Mouse (Mus musculus) C2C12 (cell line): Measurements from ENCODE around the gene Wnk1. TPM values are rescaled to one million over a fixed set of nuclear protein-coding genes. Genes with fewer than 3 reads are reported as not detected.
A peak's percentile ranks its signal among the peaks of the same experiment; 100 is the strongest.

Source experiments
- H3K27me3 ChIP-seq: one replicate; pipeline ENCODE4 v1.6.1; 2011; ENCODE audit not compliant: control insufficient read depth, insufficient read depth, insufficient read length
- H3K36me3 ChIP-seq: one replicate; pipeline ENCODE4 v1.6.1; 2011; ENCODE audit not compliant: control insufficient read depth, insufficient read depth
- H3K4me3 ChIP-seq: one replicate; pipeline ENCODE4 v1.5.1; 2011; ENCODE audit warnings: mild to moderate bottlenecking, control low read depth; ENCODE audit not compliant: poor library complexity, insufficient read depth, severe bottlenecking
- H3K79me2 ChIP-seq: one replicate; pipeline ENCODE4 v1.6.1; 2011; ENCODE audit not compliant: control insufficient read depth, insufficient read depth
- H3K79me3 ChIP-seq: one replicate; pipeline ENCODE4 v1.6.1; 2011; ENCODE audit warnings: low read depth, control low read depth
- H3ac ChIP-seq: one replicate; pipeline ENCODE3; 2011; ENCODE audit warnings: low read depth; ENCODE audit not compliant: control insufficient read depth, insufficient read length
- CEBPB ChIP-seq: IDR thresholded peaks from one replicate; pipeline ENCODE4 v1.6.1; 2011; ENCODE audit warnings: low read depth, mild to moderate bottlenecking, control low read depth, moderate library complexity
- CTCF ChIP-seq: IDR thresholded peaks from one replicate; pipeline ENCODE4 v1.5.1; 2011; ENCODE audit not compliant: control insufficient read depth, insufficient read depth, insufficient read length
- FOSL1 ChIP-seq: IDR thresholded peaks from one replicate; pipeline ENCODE4 v1.8.0; 2011; ENCODE audit warnings: mild to moderate bottlenecking, low read length; ENCODE audit not compliant: poor library complexity, insufficient read depth, severe bottlenecking
- MAX ChIP-seq: IDR thresholded peaks from one replicate; pipeline ENCODE4 v1.6.1; 2011; ENCODE audit warnings: mild to moderate bottlenecking, control low read depth
- MYOD1 ChIP-seq: IDR thresholded peaks from one replicate; pipeline ENCODE4 v1.6.1; 2011; ENCODE audit warnings: low read depth; ENCODE audit not compliant: control insufficient read depth, insufficient read length
- MYOG ChIP-seq: IDR thresholded peaks from one replicate; pipeline ENCODE4 v1.6.1; 2011; ENCODE audit not compliant: control insufficient read depth, insufficient read length; ENCODE audit errors: extremely low read depth
- USF1 ChIP-seq: IDR thresholded peaks from one replicate; pipeline ENCODE4 v1.6.1; 2011; ENCODE audit warnings: low read depth, mild to moderate bottlenecking, control low read depth, moderate library complexity
- polyA plus RNA-seq: library from polyadenylated mRNA; unstranded; fragments of >200 nt; fragmentation: generic; extraction: Trizol; gene quantifications from one replicate; pipeline ENCODE4 v1.2.1, GENCODE M21; 2012; ENCODE audit warnings: missing spikeins

Gene Wnk1
- polyA plus RNA-seq, 1 experiment = 63.8 TPM

- Histone ChIP-seq H3K4me3 (no peak overlapping the region), H3K27me3 (no peaks in the 10 kb centered on the region), H3K79me2 (peaks cover 95% of the 10 kb centered on the region), H3K36me3 (peaks cover 36% of the 10 kb centered on the region), H3K79me3 (peaks cover 74% of the 10 kb centered on the region), H3ac (no peak overlapping the region)
- TF ChIP-seq FOSL1 (no peak), CEBPB (no peak), USF1 (no peak), MAX (no peak), MYOD1 (no peak), MYOG (no peak), CTCF (no peak)
Measured at GRCm38 (mm10) chr6:119996480-119996879, 42.0 kb downstream of the Wnk1 start.

DNA sequence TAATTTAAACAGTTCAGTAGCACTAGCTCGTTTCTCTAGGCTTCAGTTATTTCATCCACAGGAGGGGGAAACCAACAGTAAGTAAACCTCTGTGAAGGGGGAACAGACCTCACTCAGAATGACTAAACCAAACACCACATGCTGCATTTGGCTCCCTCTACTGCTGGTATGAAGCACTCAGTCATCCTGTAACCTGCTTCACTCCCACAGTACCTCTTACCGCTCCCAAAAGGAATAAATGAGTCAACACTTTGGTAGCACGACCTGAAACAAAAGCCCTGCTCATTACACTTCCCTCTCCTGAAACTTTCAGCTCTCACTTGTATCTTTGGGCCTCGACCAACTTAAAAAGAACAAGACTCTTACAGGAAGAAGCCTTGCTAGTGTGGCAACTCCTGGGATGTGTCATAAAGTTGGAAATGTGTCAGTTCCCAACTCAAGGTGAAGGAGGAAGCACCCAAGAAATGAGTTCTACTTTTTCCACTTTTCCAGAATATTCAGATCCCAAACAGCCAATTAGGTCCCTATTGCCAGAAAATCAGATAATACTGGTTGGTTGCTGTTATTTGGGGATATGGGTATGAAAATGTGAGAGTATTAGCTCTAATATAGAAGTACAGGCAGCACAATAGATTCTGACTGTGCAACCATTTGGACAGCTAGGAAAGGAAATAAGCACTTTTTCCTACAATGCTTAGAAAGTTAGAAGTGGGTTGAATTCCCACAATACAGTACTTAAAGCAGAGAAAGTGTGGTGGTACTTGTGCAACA is 114.1 kb downstream of the Wnk1 start:
- no peak for TF ChIP-seq CEBPB
- peak; percentile 22 for TF ChIP-seq CTCF
- no peak overlapping the region for H3K4me3 ChIP-seq
- no peak overlapping the region for H3ac ChIP-seq
- H3K79me2 ChIP-seq = no peaks in the 10 kb centered on the region
- no peaks in the 10 kb centered on the region for H3K79me3 ChIP-seq
- no peaks in the 10 kb centered on the region for H3K27me3 ChIP-seq
- H3K36me3 ChIP-seq = peaks cover 89% of the 10 kb centered on the region

GRCm38 (mm10) chr6:119922544-119922943 is 115.9 kb downstream of the Wnk1 start:
- H3K4me3 ChIP-seq = no peak overlapping the region
- TF ChIP-seq CEBPB (no peak), MAX (no peak), CTCF (no peak)
- H3K27me3 ChIP-seq = no peaks in the 10 kb centered on the region
- no peaks in the 10 kb centered on the region for H3K79me2 ChIP-seq
- H3K79me3 ChIP-seq = no peaks in the 10 kb centered on the region
- H3ac ChIP-seq = no peak overlapping the region
- H3K36me3 ChIP-seq = peaks cover 84% of the 10 kb centered on the region

DNA sequence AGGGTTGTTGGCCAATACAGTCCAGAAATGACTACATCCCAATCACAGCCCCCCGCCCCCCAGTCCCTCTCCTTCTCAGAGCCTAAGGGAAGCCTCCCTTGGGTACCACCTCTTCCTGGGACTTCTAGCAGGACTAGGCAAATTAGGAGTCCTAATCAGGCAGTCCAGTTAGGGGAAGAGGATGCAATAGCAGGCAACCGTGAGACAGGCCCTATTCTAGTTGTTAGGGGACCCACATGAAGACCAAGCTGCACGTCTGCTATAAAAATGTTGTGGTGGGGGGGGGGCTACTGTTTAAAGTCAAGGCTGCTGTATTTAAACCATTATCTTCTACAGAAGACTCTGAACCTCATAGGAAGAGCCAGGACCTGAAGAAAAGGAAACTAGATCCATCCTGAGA is 116.3 kb downstream of the Wnk1 start:
- Histone ChIP-seq H3ac (no peak overlapping the region), H3K36me3 (peaks cover 83% of the 10 kb centered on the region), H3K79me2 (no peaks in the 10 kb centered on the region), H3K4me3 (no peak overlapping the region), H3K79me3 (no peaks in the 10 kb centered on the region), H3K27me3 (no peaks in the 10 kb centered on the region)
- TF ChIP-seq FOSL1 (no peak), CEBPB (no peak), MYOG (no peak), CTCF (no peak), USF1 (no peak), MAX (no peak), MYOD1 (no peak)

- Histone ChIP-seq H3K4me3 (no peak overlapping the region), H3K79me2 (no peaks in the 10 kb centered on the region), H3ac (no peak overlapping the region), H3K27me3 (no peaks in the 10 kb centered on the region), H3K36me3 (peaks cover 71% of the 10 kb centered on the region), H3K79me3 (no peaks in the 10 kb centered on the region)
- TF ChIP-seq MYOG (no peak), CTCF (no peak), MYOD1 (no peak), FOSL1 (no peak), CEBPB (no peak), MAX (no peak), USF1 (no peak)
Measured at GRCm38 (mm10) chr6:119918561-119919181, 119.8 kb downstream of the Wnk1 start.

DNA sequence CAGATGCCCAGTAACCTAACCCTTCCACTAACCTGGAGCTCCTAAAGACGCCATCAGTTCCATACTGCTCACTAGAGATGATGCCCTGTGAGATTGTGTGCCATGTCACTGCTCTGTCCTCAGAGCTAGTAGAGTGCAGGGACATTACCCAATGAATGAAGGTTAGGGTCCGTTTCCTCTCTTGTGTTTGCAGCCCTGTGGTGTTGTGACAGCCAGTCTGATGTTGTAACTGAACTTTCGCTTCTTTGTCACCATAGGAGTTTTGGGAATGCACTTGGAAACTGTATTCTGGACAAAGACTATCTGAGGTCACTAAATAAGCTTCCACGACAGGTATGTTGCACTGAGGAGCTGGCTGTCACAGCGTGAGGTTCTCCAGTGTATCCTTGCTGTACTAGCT is 122.8 kb downstream of the Wnk1 start:
- H3K27me3 ChIP-seq = no peaks in the 10 kb centered on the region
- peaks cover 10% of the 10 kb centered on the region for H3K79me2 ChIP-seq
- peaks cover 79% of the 10 kb centered on the region for H3K36me3 ChIP-seq
- no peak overlapping the region for H3ac ChIP-seq
- no peak for TF ChIP-seq MYOD1
- no peak for TF ChIP-seq MAX
- no peak for TF ChIP-seq MYOG
- TF ChIP-seq USF1 = no peak
- TF ChIP-seq CTCF = no peak
- TF ChIP-seq CEBPB = no peak
- no peak for TF ChIP-seq FOSL1
- peaks cover 3% of the 10 kb centered on the region for H3K79me3 ChIP-seq
- no peak overlapping the region for H3K4me3 ChIP-seq
